9 mouse cellular contexts compared by ENCODE assay signal in the genomic region with DNA sequence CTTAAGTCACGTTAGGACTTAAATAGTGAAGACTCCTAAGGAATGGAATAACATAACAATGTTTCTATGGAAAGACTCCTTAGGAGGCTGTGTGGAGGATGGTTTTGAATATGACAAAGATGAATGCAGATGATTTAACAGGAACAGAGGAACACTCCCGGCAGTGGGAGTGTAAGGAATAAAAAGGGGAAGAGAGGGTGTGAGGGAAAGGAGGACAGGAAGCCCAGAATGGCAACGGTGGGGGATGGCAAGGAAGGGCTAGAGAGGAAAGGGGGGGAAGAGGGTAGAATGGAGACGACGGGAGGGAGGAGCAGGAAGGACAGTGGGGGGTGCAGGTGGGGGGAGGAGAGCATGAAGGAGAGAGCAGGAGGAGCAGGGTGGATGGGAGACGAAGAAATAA. TPM values are rescaled to one million over a fixed set of nuclear protein-coding genes. Genes with fewer than 3 reads are reported as not detected.
A peak's percentile ranks its signal among the peaks of the same experiment; 100 is the strongest.
DNase-seq lines count a peak whose midpoint lies in the region; ATAC-seq and TF ChIP-seq lines count a peak whose summit lies in the region.
"Had no signal": no experiment of that assay in that cellular context is flagged by ENCODE, and none has a peak within 500 bp of the region (broad histone marks: within the 10 kb centered on the region; RNA-seq: fewer than 3 reads in every experiment).

No protein-coding gene starts in this region.

- 0 out of 4 replicates have a peak overlapping the region, but pooled peaks of 1 of the 2 experiments have one; percentile 6 for H3K27ac ChIP-seq in heart, embryonic 14.5 days (replicated peaks in 1 of 2; ENCODE audit: control insufficient read depth in 1 of 2, insufficient read depth in 1 of 2, low read depth in 2 of 2, low read length in 2 of 2)
- no peak overlapping the region for H3K27ac ChIP-seq in heart, adult 2 months
- no peak overlapping the region for H3K27ac ChIP-seq in midbrain, embryonic 12.5 days (replicated peaks)
- no peak overlapping the region for H3K27ac ChIP-seq in midbrain, embryonic 13.5 days

- intact Hi-C loops in heart, adult 2 months (cut with DNase I): no loop called here

- no peaks in the 10 kb centered on the region for H3K36me3 ChIP-seq in heart, embryonic 14.5 days (ENCODE audit: control insufficient read depth, insufficient read depth, low read length)
- no peaks in the 10 kb centered on the region for H3K36me3 ChIP-seq in heart, adult 2 months (ENCODE audit: control insufficient read depth, insufficient read depth, low read length)
- H3K36me3 ChIP-seq in midbrain, embryonic 12.5 days: no peaks in the 10 kb centered on the region
- no peaks in the 10 kb centered on the region for H3K36me3 ChIP-seq in midbrain, embryonic 13.5 days
- H3K36me3 ChIP-seq: forebrain, embryonic 10.5 days had no signal

- 8% methylated on average over 6 of the region's 6 CpGs for WGBS in heart, embryonic 14.5 days
- WGBS in heart, adult 2 months: 14% methylated on average over 6 of the region's 6 CpGs
- 25% methylated on average over 6 of the region's 6 CpGs for WGBS in midbrain, embryonic 12.5 days
- WGBS in midbrain, embryonic 13.5 days: 23% methylated on average over 6 of the region's 6 CpGs

- no peak for DNase-seq in heart, adult 2 months
- DNase-seq in left cerebral cortex, adult 9 months (ENCODE audit: low spot score in 2 of 2): peak; percentile 36 to 50
- DNase-seq in thymus, postnatal 10 days (ENCODE audit: low spot score in 2 of 2): peak; percentile 19 to 27
- no peak for DNase-seq in cerebellum, adult 18-20 months
- DNase-seq in layer of hippocampus, adult 9-11 months: no peak

- H3K9ac ChIP-seq in heart, embryonic 14.5 days (ENCODE audit: low read length): no peak overlapping the region
- no peak overlapping the region for H3K9ac ChIP-seq in heart, adult 2 months (ENCODE audit: low read depth, low read length)
- no peak overlapping the region for H3K9ac ChIP-seq in midbrain, embryonic 12.5 days (replicated peaks)
- no peak overlapping the region for H3K9ac ChIP-seq in midbrain, embryonic 13.5 days (replicated peaks)

- peak overlapping the region; percentile 54 for H3K4me2 ChIP-seq in heart, embryonic 14.5 days (ENCODE audit: low read length)
- H3K4me2 ChIP-seq in midbrain, embryonic 12.5 days (replicated peaks): peak overlapping the region; percentile 32; the same call in 1 of the 2 replicates
- no peak overlapping the region for H3K4me2 ChIP-seq in midbrain, embryonic 13.5 days (replicated peaks)

- H3K9me3 ChIP-seq in heart, embryonic 14.5 days (ENCODE audit: control insufficient read depth, low read length): no peaks in the 10 kb centered on the region
- no peaks in the 10 kb centered on the region for H3K9me3 ChIP-seq in midbrain, embryonic 12.5 days
- no peaks in the 10 kb centered on the region for H3K9me3 ChIP-seq in midbrain, embryonic 13.5 days
- H3K9me3 ChIP-seq: forebrain, embryonic 10.5 days had no signal

- H3K4me3 ChIP-seq in heart, embryonic 14.5 days (ENCODE audit: control insufficient read depth in 1 of 2, insufficient read depth in 1 of 2, low read depth in 1 of 2, low read length in 2 of 2): peak overlapping the region in 1 of 2 experiments; percentile 5; a peak in 1 of 4 replicates
- H3K4me3 ChIP-seq in heart, adult 2 months: no peak overlapping the region
- no peak overlapping the region for H3K4me3 ChIP-seq in midbrain, embryonic 12.5 days
- H3K4me3 ChIP-seq in midbrain, embryonic 13.5 days (replicated peaks): no peak overlapping the region

- no peaks in the 10 kb centered on the region for H3K79me2 ChIP-seq in heart, adult 2 months (replicated peaks; ENCODE audit: control insufficient read depth, insufficient read depth, low read length)

- no peak for TF ChIP-seq EP300 in heart, adult 2 months (IDR thresholded peaks at IDR 0.05; ENCODE audit: insufficient read depth, low read depth, low read length)

- H3K4me1 ChIP-seq in heart, embryonic 14.5 days (ENCODE audit: control insufficient read depth in 2 of 2, insufficient read depth in 2 of 2, low read length in 2 of 2): peaks cover 4 to 5% of the 10 kb centered on the region in 2 experiments; a peak in 3 of 4 replicates
- no peaks in the 10 kb centered on the region for H3K4me1 ChIP-seq in heart, adult 2 months (ENCODE audit: control insufficient read depth, insufficient read depth, low read length)
- peaks cover 20% of the 10 kb centered on the region for H3K4me1 ChIP-seq in midbrain, embryonic 12.5 days
- peaks cover 21% of the 10 kb centered on the region for H3K4me1 ChIP-seq in midbrain, embryonic 13.5 days (replicated peaks)

- ATAC-seq in heart, embryonic 14.5 days (ENCODE audit: insufficient number of reproducible peaks, insufficient read depth, low FRiP score, low read depth): no peak
- ATAC-seq in midbrain, embryonic 12.5 days (ENCODE audit: low FRiP score, low read depth): no peak
- no peak for ATAC-seq in midbrain, embryonic 13.5 days

- no peak for TF ChIP-seq CTCF in heart, adult 2 months (IDR thresholded peaks at IDR 0.05)

- 0 out of 2 replicates have a peak, but pooled peaks cover 2% of the 10 kb centered on the region for H3K27me3 ChIP-seq in heart, embryonic 14.5 days (ENCODE audit: control insufficient read depth, insufficient read depth, low read length)
- no peaks in the 10 kb centered on the region for H3K27me3 ChIP-seq in heart, adult 2 months (ENCODE audit: control insufficient read depth, insufficient read depth, low read length)
- peaks cover 31% of the 10 kb centered on the region for H3K27me3 ChIP-seq in midbrain, embryonic 12.5 days
- H3K27me3 ChIP-seq in midbrain, embryonic 13.5 days: no peaks in the 10 kb centered on the region

- TF ChIP-seq POLR2A in heart, adult 2 months (IDR thresholded peaks at IDR 0.05; ENCODE audit: insufficient read depth, low read depth, low read length): no peak

RNA-seq across cellular contexts. Expression of gene Tmem260, which starts 24.4 kb away (rescaled TPM):
- 13.6 and 14.6 TPM in 2 replicates for polyA plus RNA-seq in heart, embryonic 14.5 days (2014; fragmentation: Nextera tagmentation; extraction: Ambion mirVana)
- 1 to 10 TPM; 8.4 to 9.0 TPM for total RNA-seq in heart, adult 2 months (2021)
- polyA plus RNA-seq in heart, adult 2 months (2012; rRNA removed): 5.1 and 8.9 TPM in 2 replicates
- 29.1 and 30.4 TPM in 2 replicates for polyA plus RNA-seq in midbrain, embryonic 12.5 days (2016; fragmentation: Nextera tagmentation; extraction: Ambion mirVana)
- 22.4 and 23.0 TPM in 2 replicates for polyA plus RNA-seq in midbrain, embryonic 13.5 days (2015; fragmentation: Nextera tagmentation; extraction: Ambion mirVana)

Comparison
In these comparisons a context has a peak if more than half of its experiments do, and no peak if none do; other contexts are left out.
1. DNase-seq: peak in left cerebral cortex, adult 9 months (2 of 2) and thymus, postnatal 10 days (2 of 2); none in heart, adult 2 months (0 of 2), cerebellum, adult 18-20 months (0 of 2) and layer of hippocampus, adult 9-11 months (single experiment).